ENCODE assay signal across 13 mouse cellular contexts in the genomic region with DNA sequence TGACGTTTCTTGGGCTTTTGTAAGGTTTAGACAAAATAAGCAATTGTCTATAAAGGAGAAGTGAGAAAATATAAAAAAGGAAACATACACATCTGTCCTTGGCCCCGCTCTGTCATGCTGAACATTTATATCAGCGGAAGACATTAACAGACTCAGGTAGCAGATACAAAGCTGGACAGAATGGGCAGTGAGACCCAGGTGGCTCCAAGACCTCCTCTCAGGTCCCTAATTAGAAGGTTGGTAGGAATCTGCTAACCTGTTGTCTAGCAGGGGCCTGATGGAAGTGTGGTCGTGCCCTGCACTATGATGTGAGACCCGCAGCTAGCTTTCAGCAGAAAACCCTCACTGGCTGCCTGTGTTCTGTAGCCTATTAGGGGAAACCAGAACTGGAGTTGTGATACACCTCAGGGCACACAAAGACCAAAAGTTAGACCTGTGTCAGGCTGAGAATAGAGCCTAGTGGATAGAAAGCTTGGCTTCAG. TPM values are rescaled to one million over a fixed set of nuclear protein-coding genes. Genes with fewer than 3 reads are reported as not detected.
DNase-seq lines count a peak whose midpoint lies in the region; ATAC-seq and TF ChIP-seq lines count a peak whose summit lies in the region.
"Had no signal": no experiment of that assay in that cellular context is flagged by ENCODE, and none has a peak within 500 bp of the region (broad histone marks: within the 10 kb centered on the region; RNA-seq: fewer than 3 reads in every experiment).

No protein-coding gene starts in this region.

- ATAC-seq in kidney, embryonic 15.5 days (replicated peaks; ENCODE audit: low FRiP score), result no peak
- ATAC-seq in forebrain, embryonic 15.5 days (replicated peaks), result no peak
- no peak for ATAC-seq in neural tube, embryonic 13.5 days (ENCODE audit: low read depth)
- ATAC-seq: activated CD4-positive, CD25-positive, alpha-beta regulatory T cell, adult 4 months had no signal

- no peak overlapping the region for H3K27ac ChIP-seq in kidney, embryonic 15.5 days
- peak overlapping the region; percentile 96 for H3K27ac ChIP-seq in bone marrow, adult 2 months (ENCODE audit: control insufficient read depth, insufficient read depth, low read depth, low read length, poor library complexity)
- H3K27ac ChIP-seq in forebrain, embryonic 15.5 days (replicated peaks), result no peak overlapping the region
- no peak overlapping the region for H3K27ac ChIP-seq in neural tube, embryonic 13.5 days (replicated peaks)

- 76% methylated on average over 5 of the region's 5 CpGs for WGBS in kidney, embryonic 15.5 days
- WGBS in bone marrow, adult 2 months, result 48% methylated on average over 5 of the region's 5 CpGs
- WGBS in forebrain, embryonic 15.5 days, result 68% methylated on average over 5 of the region's 5 CpGs
- WGBS in neural tube, embryonic 13.5 days, result 76% methylated on average over 5 of the region's 5 CpGs

- no peak for TF ChIP-seq CTCF in bone marrow, adult 2 months (IDR thresholded peaks at IDR 0.05; ENCODE audit: control insufficient read depth, insufficient read depth, low read length)

- peak overlapping the region; percentile 95; the same call in 1 of the 2 replicates for H3K4me2 ChIP-seq in kidney, embryonic 15.5 days
- peak overlapping the region; percentile 88; the same call in 1 of the 2 replicates for H3K4me2 ChIP-seq in forebrain, embryonic 15.5 days (replicated peaks)
- H3K4me2 ChIP-seq in neural tube, embryonic 13.5 days, result peak overlapping the region; percentile 94

- TF ChIP-seq POLR2A in bone marrow, adult 2 months (IDR thresholded peaks at IDR 0.05; ENCODE audit: borderline replicate concordance, control insufficient read depth, low read depth, low read length), result no peak

- no peaks in the 10 kb centered on the region for H3K36me3 ChIP-seq in kidney, embryonic 15.5 days
- no peaks in the 10 kb centered on the region for H3K36me3 ChIP-seq in forebrain, embryonic 15.5 days
- H3K36me3 ChIP-seq in neural tube, embryonic 13.5 days, result no peaks in the 10 kb centered on the region

- H3K9ac ChIP-seq in kidney, embryonic 15.5 days, result no peak overlapping the region
- H3K9ac ChIP-seq in forebrain, embryonic 15.5 days (replicated peaks), result no peak overlapping the region
- H3K9ac ChIP-seq in neural tube, embryonic 13.5 days, result no peak overlapping the region

- H3K27me3 ChIP-seq in kidney, embryonic 15.5 days, result peaks cover 9% of the 10 kb centered on the region; the same call in 1 of the 2 replicates
- no peaks in the 10 kb centered on the region for H3K27me3 ChIP-seq in forebrain, embryonic 15.5 days
- peaks cover 30% of the 10 kb centered on the region for H3K27me3 ChIP-seq in neural tube, embryonic 13.5 days

- 0 out of 2 replicates have a peak overlapping the region, but pooled peaks have one; percentile 72 for H3K4me3 ChIP-seq in kidney, embryonic 15.5 days (replicated peaks)
- peak overlapping the region; percentile 40 for H3K4me3 ChIP-seq in bone marrow, adult 2 months (replicated peaks; ENCODE audit: control insufficient read depth, low read depth, low read length)
- no peak overlapping the region for H3K4me3 ChIP-seq in forebrain, embryonic 15.5 days
- H3K4me3 ChIP-seq in neural tube, embryonic 13.5 days, result peak overlapping the region; percentile 59; the same call in 1 of the 2 replicates

- H3K9me3 ChIP-seq in kidney, embryonic 15.5 days (replicated peaks), result no peaks in the 10 kb centered on the region
- no peaks in the 10 kb centered on the region for H3K9me3 ChIP-seq in forebrain, embryonic 15.5 days
- H3K9me3 ChIP-seq in neural tube, embryonic 13.5 days, result no peaks in the 10 kb centered on the region

- no peak for DNase-seq in kidney, adult 11 months
- no peak for DNase-seq in left cerebral cortex, postnatal 4 days
- no peak for DNase-seq in ovary, adult 18-20 months (ENCODE audit: low spot score)
- DNase-seq: gastrocnemius, postnatal 14 days; heart, postnatal 14 days; kidney, postnatal 4 days; liver; thymus, postnatal 14 days had no signal

- intact Hi-C loops in left cerebral cortex, postnatal 4 days (cut with DNase I), result no loop called here

- H3K4me1 ChIP-seq in kidney, embryonic 15.5 days, result peaks cover 34% of the 10 kb centered on the region
- no peaks in the 10 kb centered on the region; the same call in 1 of the 2 replicates for H3K4me1 ChIP-seq in bone marrow, adult 2 months (ENCODE audit: control insufficient read depth, insufficient read depth, low read length)
- peaks cover 27% of the 10 kb centered on the region for H3K4me1 ChIP-seq in forebrain, embryonic 15.5 days
- peaks cover 47% of the 10 kb centered on the region for H3K4me1 ChIP-seq in neural tube, embryonic 13.5 days (replicated peaks)

RNA-seq across cellular contexts. Expression of a gene that starts 1.0 kb away (rescaled TPM):
- polyA plus RNA-seq in kidney, embryonic 15.5 days (2015; fragmentation: Nextera tagmentation; extraction: Ambion mirVana), result 1.6 and 2.0 TPM in 2 replicates
- polyA plus RNA-seq in bone marrow, adult 2 months (2011; ENCODE audit: insufficient read depth, insufficient read length, low replicate concordance, missing spikeins), result 11.9 and 16.5 TPM in 2 replicates
- polyA plus RNA-seq in forebrain, embryonic 15.5 days (2015; fragmentation: Nextera tagmentation; extraction: Ambion mirVana), result 1.2 and 1.5 TPM in 2 replicates
- 1.9 and 2.7 TPM in 2 replicates for polyA plus RNA-seq in neural tube, embryonic 13.5 days (2015; fragmentation: Nextera tagmentation; extraction: Ambion mirVana)
- 1 to 10 TPM; 2.6 to 2.8 TPM for total RNA-seq in left cerebral cortex, postnatal 4 days (2021)

RNA-seq across cellular contexts. Expression of a gene that starts 57.3 kb away (rescaled TPM):
- polyA plus RNA-seq in kidney, embryonic 15.5 days (2015; fragmentation: Nextera tagmentation; extraction: Ambion mirVana), result 132 and 162 TPM in 2 replicates
- 271 and 453 TPM in 2 replicates for polyA plus RNA-seq in bone marrow, adult 2 months (2011; ENCODE audit: insufficient read depth, insufficient read length, low replicate concordance, missing spikeins)
- polyA plus RNA-seq in forebrain, embryonic 15.5 days (2015; fragmentation: Nextera tagmentation; extraction: Ambion mirVana), result 141 and 169 TPM in 2 replicates
- polyA plus RNA-seq in neural tube, embryonic 13.5 days (2015; fragmentation: Nextera tagmentation; extraction: Ambion mirVana), result 136 and 140 TPM in 2 replicates
- total RNA-seq in left cerebral cortex, postnatal 4 days (2021), result 100 to 1,000 TPM; 700 to 775 TPM
